Mouse (Mus musculus) midbrain, embryonic 16.5 days (tissue): ENCODE measurements around the gene Nucb1. TPM values are rescaled to one million over a fixed set of nuclear protein-coding genes. Genes with fewer than 3 reads are reported as not detected.

ENCODE experiments used
- ATAC-seq: fragments of 200-750 bp; cut with Nextera tagmentation; 2 replicates; pipeline ENCODE4 v1.8.0; 2017; ENCODE audit warnings: moderate TSS enrichment
- H3K27ac ChIP-seq: fragments of 300-500 bp; sonication (generic); 2 replicates; pipeline ENCODE4 v1.5.1; 2014; ENCODE audit warnings: mild to moderate bottlenecking, low read length, mixed read lengths
- H3K27me3 ChIP-seq: fragments of 300-500 bp; sonication (generic); 2 replicates; pipeline ENCODE4 v1.6.1; 2014; ENCODE audit warnings: low read depth, low read length, mixed read lengths; ENCODE audit not compliant: control insufficient read depth, insufficient read depth
- H3K36me3 ChIP-seq: fragments of 300-500 bp; sonication (generic); 2 replicates; pipeline ENCODE4 v1.6.1; 2014; ENCODE audit warnings: mild to moderate bottlenecking, low read length, moderate library complexity, mixed read lengths; ENCODE audit not compliant: control insufficient read depth, insufficient read depth
- H3K4me1 ChIP-seq: fragments of 300-500 bp; sonication (generic); 2 replicates; pipeline ENCODE4 v1.6.1; 2014; ENCODE audit warnings: mild to moderate bottlenecking, low read length, mixed read lengths; ENCODE audit not compliant: control insufficient read depth, insufficient read depth
- H3K4me2 ChIP-seq: fragments of 300-500 bp; sonication (generic); 2 replicates; pipeline ENCODE4 v1.6.1; 2014; ENCODE audit warnings: mild to moderate bottlenecking, low read length, mixed read lengths
- H3K4me3 ChIP-seq: fragments of 300-500 bp; sonication (generic); 2 replicates; pipeline ENCODE4 v1.5.1; 2014; ENCODE audit warnings: low read depth, mild to moderate bottlenecking, low read length, moderate library complexity, mixed read lengths
- H3K9ac ChIP-seq: fragments of 300-500 bp; sonication (generic); 2 replicates; pipeline ENCODE4 v1.6.1; 2014; ENCODE audit warnings: low read depth, low read length, mixed read lengths
- H3K9me3 ChIP-seq: fragments of 300-500 bp; sonication (generic); replicated peaks from 2 replicates; pipeline ENCODE4 v1.6.1; 2014; ENCODE audit warnings: mild to moderate bottlenecking, low read length, mixed read lengths; ENCODE audit not compliant: control insufficient read depth, poor library complexity, severe bottlenecking
- WGBS: fragments of 180-500 bp; shearing (Covaris S2); extraction: QIAGEN DNeasy Blood & Tissue Kit; methylation state at CpG from one replicate; pipeline ENCODE4 v1.1.7; 2014; 5-methylcytosine and 5-hydroxymethylcytosine counted together
- polyA plus RNA-seq: library from polyadenylated mRNA; unstranded; fragments of >200 nt; fragmentation: Nextera tagmentation; extraction: Ambion mirVana; gene quantifications from 2 replicates; pipeline ENCODE4 v1.2.1, GENCODE M21; 2015

Nucb1 gene
- polyA plus RNA-seq, 1 experiment from 2014 or later = 119 TPM

DNA sequence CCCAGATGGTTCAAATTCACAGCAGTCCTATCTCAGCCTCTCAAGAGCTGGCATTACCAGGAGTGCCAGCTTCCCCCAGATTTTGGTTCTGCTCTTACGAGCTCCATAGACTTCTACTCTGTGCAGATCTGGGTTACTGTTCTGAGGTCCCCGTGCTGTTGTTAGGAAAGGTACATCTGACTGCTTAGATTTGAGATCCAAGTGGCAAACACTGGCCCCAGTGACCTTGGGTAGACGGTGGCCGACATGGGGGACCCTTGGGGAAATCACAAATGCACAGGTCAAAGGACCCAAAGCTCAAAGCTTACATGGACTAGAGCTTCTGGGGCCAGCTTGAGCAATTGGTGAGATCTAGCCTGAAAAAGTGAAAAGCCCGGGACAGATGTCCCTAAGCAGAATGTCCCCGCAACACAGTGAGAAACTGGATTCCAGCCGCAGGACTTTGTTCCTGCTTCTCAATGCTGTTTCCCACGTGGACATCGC, 53.4 kb downstream of the Nucb1 start:
- no peaks in the 10 kb centered on the region for H3K9me3 ChIP-seq
- peak overlapping the region; percentile 64 for H3K27ac ChIP-seq
- peaks cover 29% of the 10 kb centered on the region for H3K4me1 ChIP-seq
- peak overlapping the region; percentile 59 for H3K4me3 ChIP-seq
- no peaks in the 10 kb centered on the region for H3K27me3 ChIP-seq
- no peak for ATAC-seq
- peaks cover 26% of the 10 kb centered on the region for H3K36me3 ChIP-seq
- WGBS = 54% methylated on average over 9 of the region's 9 CpGs
- H3K4me2 ChIP-seq = peak overlapping the region; percentile 76
- H3K9ac ChIP-seq = peak overlapping the region; percentile 88

DNA sequence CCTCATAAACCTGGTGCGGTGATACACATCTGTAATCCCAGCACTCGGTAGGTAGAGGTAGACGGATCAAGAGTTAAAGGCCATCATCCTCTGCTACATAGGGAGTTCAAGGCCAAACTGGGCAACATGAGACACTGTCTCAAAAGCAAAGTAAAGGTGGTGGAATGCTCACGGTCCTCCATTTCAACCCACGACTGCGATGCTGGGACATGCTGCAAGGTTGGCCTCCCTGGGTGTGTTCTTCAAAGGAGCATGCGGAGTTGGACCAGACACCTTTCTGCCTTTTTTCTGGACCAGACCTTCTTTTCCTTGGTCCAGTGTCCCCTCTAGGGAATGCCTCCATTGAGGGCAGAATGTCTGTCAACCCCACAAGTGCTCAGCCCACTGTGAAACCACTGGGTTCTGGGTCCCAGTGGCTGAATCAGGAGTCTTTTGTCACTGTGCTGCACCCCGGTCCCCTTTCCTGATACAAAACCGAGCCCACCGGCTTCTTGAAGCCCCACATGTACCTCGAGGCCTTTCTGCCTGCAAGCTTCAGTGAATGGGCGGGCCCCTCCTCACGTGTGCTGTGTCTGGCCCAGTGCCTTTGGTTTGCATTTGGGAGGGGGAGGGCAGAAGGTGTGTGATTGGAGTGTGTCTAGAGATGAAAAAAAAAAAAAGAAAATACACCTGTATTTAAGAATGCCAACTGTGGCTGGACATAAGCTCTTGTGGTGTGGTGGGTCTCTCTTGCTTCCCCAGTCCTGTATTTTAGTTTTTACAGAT, 54.1 kb downstream of the Nucb1 start:
- H3K27me3 ChIP-seq = no peaks in the 10 kb centered on the region
- ATAC-seq = no peak
- no peaks in the 10 kb centered on the region for H3K9me3 ChIP-seq
- no peak overlapping the region for H3K9ac ChIP-seq
- peaks cover 29% of the 10 kb centered on the region for H3K4me1 ChIP-seq
- H3K4me2 ChIP-seq = no peak overlapping the region
- no peak overlapping the region for H3K27ac ChIP-seq
- peaks cover 26% of the 10 kb centered on the region for H3K36me3 ChIP-seq
- 76% methylated on average over 13 of the region's 13 CpGs for WGBS
- H3K4me3 ChIP-seq = no peak overlapping the region

DNA sequence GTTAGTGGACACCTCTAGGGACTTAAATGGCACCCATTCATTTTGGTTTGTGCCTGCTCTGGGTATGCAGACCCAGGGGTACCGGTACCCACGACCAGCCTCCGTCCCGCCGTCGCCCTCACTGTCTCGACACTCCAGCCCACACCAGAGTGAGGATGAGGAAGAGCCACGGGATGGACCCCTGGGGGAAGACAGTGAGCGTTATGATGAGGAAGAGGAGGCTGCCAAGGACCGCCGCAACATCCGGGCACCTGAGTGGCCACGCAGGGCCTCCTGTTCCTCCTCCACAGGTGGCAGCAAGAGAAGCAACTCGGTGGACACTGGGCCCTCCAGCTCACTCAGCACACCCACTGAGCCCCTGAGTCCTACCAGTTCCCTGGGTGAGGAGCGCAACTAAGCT, 55.2 kb downstream of the Nucb1 start:
- no peak overlapping the region for H3K4me2 ChIP-seq
- H3K9ac ChIP-seq = no peak overlapping the region
- no peak overlapping the region for H3K27ac ChIP-seq
- no peaks in the 10 kb centered on the region for H3K9me3 ChIP-seq
- WGBS = 90% methylated on average over 14 of the region's 15 CpGs
- peaks cover 27% of the 10 kb centered on the region for H3K36me3 ChIP-seq
- H3K4me1 ChIP-seq = peaks cover 17% of the 10 kb centered on the region
- ATAC-seq = no peak
- H3K27me3 ChIP-seq = no peaks in the 10 kb centered on the region
- H3K4me3 ChIP-seq = no peak overlapping the region

DNA sequence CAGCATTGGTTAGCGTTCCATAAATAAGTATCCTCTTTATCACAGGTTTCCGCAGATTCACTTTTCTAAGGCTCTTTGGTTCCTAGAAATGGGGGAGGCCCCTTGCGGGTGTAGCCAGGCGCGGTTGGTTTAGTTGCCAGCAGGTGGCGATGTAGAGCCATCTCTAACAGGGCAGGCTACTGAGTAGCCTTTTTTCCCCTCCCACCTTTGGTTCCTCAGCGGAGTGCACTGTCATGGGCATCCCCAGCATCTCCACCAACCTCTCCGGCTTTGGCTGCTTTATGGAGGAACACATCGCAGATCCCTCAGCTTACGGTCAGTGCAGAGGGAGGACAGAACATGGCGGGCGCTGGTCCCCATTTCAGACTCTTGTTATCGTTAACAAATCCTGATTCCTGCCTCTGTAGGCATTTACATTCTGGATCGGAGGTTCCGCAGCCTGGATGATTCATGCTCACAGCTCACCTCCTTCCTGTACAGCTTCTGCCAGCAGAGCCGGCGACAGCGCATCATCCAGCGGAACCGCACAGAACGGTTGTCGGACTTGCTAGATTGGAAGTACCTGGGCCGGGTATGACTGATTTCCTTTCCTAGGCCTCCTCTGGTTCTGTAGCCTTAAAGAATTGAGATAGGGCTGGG, 58.7 kb downstream of the Nucb1 start:
- 52% methylated on average over 23 of the region's 23 CpGs for WGBS

DNA sequence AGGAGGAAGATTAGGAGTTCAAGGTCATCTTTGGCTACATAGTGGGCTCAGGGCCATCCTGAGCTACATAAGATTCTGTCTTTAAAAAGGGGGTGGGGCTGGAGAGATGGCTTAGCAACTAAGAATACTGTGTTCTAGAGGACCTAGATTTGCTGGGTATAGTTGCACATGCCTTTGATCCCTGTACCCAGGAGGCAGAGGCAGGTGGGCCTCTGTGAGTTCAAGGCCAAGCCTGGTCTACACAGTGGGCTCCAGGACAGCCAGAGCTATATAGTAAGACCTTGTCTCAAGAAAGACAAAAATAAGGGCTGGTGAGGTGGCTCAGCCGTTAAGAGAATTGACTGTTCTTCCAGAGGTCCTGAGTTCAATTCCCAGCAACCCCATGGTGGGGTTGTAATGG, 60.2 kb downstream of the Nucb1 start:
- no peak overlapping the region for H3K9ac ChIP-seq
- peaks cover 13% of the 10 kb centered on the region; the same call in 1 of the 2 replicates for H3K36me3 ChIP-seq
- H3K4me2 ChIP-seq = no peak overlapping the region
- no peak overlapping the region for H3K27ac ChIP-seq
- ATAC-seq = no peak
- no peaks in the 10 kb centered on the region for H3K4me1 ChIP-seq
- H3K4me3 ChIP-seq = no peak overlapping the region
- H3K9me3 ChIP-seq = no peaks in the 10 kb centered on the region
- 100% methylated on average over 1 of the region's 1 CpGs for WGBS
- H3K27me3 ChIP-seq = no peaks in the 10 kb centered on the region

More for the DNA sequence above, 58.7 kb downstream of the Nucb1 start:
- Histone ChIP-seq H3K27me3 (no peaks in the 10 kb centered on the region), H3K4me2 (no peak overlapping the region), H3K9me3 (no peaks in the 10 kb centered on the region), H3K9ac (no peak overlapping the region), H3K4me1 (no peaks in the 10 kb centered on the region), H3K4me3 (no peak overlapping the region), H3K36me3 (peaks cover 14% of the 10 kb centered on the region), H3K27ac (no peak overlapping the region)
- ATAC-seq = peak; percentile 73; the same call in 1 of the 2 replicates

DNA sequence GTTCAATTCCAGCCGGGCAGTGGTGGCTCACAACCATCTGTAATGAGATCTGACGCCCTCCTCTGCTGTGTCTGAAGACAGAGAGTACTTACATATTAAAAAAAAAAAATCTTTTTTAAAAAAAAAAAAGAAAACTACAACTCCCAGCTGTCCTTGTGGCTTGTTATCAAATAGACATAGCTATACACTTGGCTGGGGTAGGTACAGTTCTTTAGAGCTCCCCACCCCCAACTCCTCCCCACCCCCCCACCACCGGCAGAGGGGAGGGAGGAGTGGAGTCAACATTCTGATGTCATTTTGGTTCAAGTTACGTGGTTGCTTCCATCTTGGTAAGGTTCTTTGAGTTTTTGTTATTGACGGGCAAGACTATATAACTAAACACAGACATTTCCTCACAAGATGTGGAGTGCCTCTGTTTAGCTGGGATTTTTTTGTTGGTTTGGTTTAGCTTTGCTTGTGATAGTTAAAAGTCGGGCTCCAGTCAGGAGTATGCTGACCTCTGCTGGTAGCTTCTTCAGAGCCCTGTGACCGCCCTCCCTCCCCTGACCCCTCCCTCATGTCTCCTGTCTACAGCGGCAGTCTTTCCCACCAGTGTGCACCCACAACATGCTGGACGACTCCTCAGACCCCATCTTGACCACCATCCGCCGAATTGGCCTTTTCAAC, 62.7 kb downstream of the Nucb1 start:
- Histone ChIP-seq H3K4me1 (no peaks in the 10 kb centered on the region), H3K4me2 (no peak overlapping the region), H3K9ac (no peak overlapping the region), H3K36me3 (peaks cover 7% of the 10 kb centered on the region; the same call in 1 of the 2 replicates), H3K27me3 (no peaks in the 10 kb centered on the region), H3K27ac (no peak overlapping the region), H3K4me3 (no peak overlapping the region), H3K9me3 (no peaks in the 10 kb centered on the region)
- 0 out of 2 replicates have a peak, but pooled peaks have one; percentile 8 for ATAC-seq
- 43% methylated on average over 11 of the region's 11 CpGs for WGBS

DNA sequence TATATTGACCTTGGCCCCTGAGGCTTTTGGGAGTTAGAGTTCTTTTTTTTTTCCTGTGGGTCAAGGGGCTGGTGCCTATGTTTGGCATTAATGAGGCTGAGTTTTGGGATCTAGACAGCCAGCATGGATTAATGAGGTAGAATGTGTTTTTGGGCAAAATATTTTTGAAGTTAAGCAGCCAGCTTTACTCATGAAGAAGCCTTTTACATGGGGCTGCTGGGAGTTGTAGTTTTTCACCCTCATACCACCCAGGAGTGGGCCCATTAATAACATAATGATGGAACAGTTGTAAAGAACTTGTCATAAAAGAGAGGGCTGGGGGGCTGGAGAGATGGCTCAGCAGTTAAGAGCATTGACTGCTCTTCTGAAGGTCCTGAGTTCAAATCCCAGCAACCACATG, 63.6 kb downstream of the Nucb1 start:
- Histone ChIP-seq H3K36me3 (peaks cover 7% of the 10 kb centered on the region; the same call in 1 of the 2 replicates), H3K4me2 (no peak overlapping the region), H3K27me3 (no peaks in the 10 kb centered on the region), H3K9me3 (no peaks in the 10 kb centered on the region), H3K4me1 (no peaks in the 10 kb centered on the region), H3K27ac (no peak overlapping the region), H3K9ac (no peak overlapping the region), H3K4me3 (no peak overlapping the region)
- ATAC-seq = no peak

DNA sequence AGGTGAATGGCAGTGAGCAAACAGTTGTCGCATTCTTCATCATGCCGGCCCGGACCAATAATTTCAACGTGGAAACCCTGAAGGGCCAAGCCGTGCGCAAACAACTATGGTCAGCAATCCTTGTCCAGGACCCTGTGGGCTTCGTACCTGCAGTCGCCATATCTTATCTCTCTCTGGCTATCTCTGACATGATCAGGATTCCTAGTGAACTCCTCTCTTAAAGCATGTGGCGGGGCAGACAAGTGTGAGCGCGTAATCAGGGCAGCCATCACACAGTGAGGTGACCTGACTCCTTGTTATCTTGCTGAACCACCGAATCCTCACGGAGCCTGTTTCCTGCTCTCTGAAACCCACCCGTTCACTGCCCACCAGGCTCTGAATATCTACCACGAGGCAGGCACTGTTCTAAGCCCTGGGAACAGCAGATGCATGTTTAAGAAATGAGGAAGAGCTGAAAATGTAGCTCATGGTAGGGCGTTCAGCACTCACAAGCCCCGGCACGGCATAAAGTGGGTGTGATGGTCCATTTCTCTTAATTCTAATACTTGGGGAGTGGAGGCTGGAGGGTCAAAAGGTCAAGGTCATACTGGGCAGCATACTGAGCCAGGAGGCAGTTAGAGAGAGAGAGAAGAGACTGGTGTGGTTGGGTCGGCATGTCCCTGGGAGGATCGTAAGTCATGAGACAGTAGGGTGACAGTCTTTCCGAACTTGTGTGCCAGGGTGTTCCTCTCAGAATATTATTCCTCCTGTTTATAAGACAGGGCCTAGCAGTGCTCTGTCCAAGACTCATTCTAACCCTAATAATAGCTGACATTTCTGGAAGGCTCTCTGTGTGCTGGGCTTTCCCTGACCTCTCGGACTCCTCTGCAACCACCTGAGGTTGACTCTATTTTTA, 66.4 kb downstream of the Nucb1 start:
- no peak overlapping the region for H3K9ac ChIP-seq
- H3K9me3 ChIP-seq = no peaks in the 10 kb centered on the region
- no peaks in the 10 kb centered on the region for H3K27me3 ChIP-seq
- no peak overlapping the region for H3K4me2 ChIP-seq
- no peaks in the 10 kb centered on the region for H3K4me1 ChIP-seq
- 92% methylated on average over 22 of the region's 22 CpGs for WGBS
- peaks cover 7% of the 10 kb centered on the region for H3K36me3 ChIP-seq
- no peak overlapping the region for H3K27ac ChIP-seq
- H3K4me3 ChIP-seq = no peak overlapping the region
- ATAC-seq = no peak
